Mouse (Mus musculus): ENCODE measurements at regions not wholly inside any gene's neighbourhood (a gene's known extent, or its start where the extent isn't known, plus 50 kb on each side); places are given as distances from the start of the nearest gene placed in this dataset.

GRCm38 (mm10) chr13:115347022-115347398 is 245.2 kb upstream of the Itga1 start:
- no peak overlapping the region for H3K4me2 ChIP-seq (ENCODE audit: low read depth, low read length)
- no peaks in the 10 kb centered on the region for H3K27me3 ChIP-seq (ENCODE audit: control insufficient read depth, insufficient read depth, low read length)
- no peak for ATAC-seq (replicated peaks; ENCODE audit: extremely low read depth, insufficient read depth, low FRiP score)
- no peaks in the 10 kb centered on the region for H3K9me3 ChIP-seq (replicated peaks; ENCODE audit: control insufficient read depth, low read length)
- H3K27ac ChIP-seq (ENCODE audit: low read length): no peak overlapping the region
- WGBS: 86% methylated on average over 6 of the region's 6 CpGs
- no peaks in the 10 kb centered on the region for H3K36me3 ChIP-seq (ENCODE audit: control insufficient read depth, insufficient read depth)
- H3K4me3 ChIP-seq (ENCODE audit: low read length): no peak overlapping the region
- no peak overlapping the region for H3K9ac ChIP-seq (ENCODE audit: low read length)
- H3K4me1 ChIP-seq (ENCODE audit: control insufficient read depth, insufficient read depth, low read length): no peaks in the 10 kb centered on the region

GRCm38 (mm10) chr13:115346115-115347021 is 244.6 kb upstream of the Itga1 start:
- Histone ChIP-seq H3K4me2 (ENCODE audit: low read depth, low read length) (no peak overlapping the region), H3K4me1 (ENCODE audit: control insufficient read depth, insufficient read depth, low read length) (no peaks in the 10 kb centered on the region), H3K9me3 (replicated peaks; ENCODE audit: control insufficient read depth, low read length) (no peaks in the 10 kb centered on the region), H3K27me3 (ENCODE audit: control insufficient read depth, insufficient read depth, low read length) (no peaks in the 10 kb centered on the region), H3K27ac (ENCODE audit: low read length) (no peak overlapping the region), H3K36me3 (ENCODE audit: control insufficient read depth, insufficient read depth) (no peaks in the 10 kb centered on the region), H3K4me3 (ENCODE audit: low read length) (no peak overlapping the region), H3K9ac (ENCODE audit: low read length) (no peak overlapping the region)
- no peak for ATAC-seq (replicated peaks; ENCODE audit: extremely low read depth, insufficient read depth, low FRiP score)
- WGBS: 74% methylated on average over 20 of the region's 20 CpGs

- no peak for ATAC-seq (replicated peaks; ENCODE audit: extremely low read depth, insufficient read depth, low FRiP score)
- Histone ChIP-seq H3K27me3 (ENCODE audit: control insufficient read depth, insufficient read depth, low read length) (no peaks in the 10 kb centered on the region), H3K9me3 (replicated peaks; ENCODE audit: control insufficient read depth, low read length) (no peaks in the 10 kb centered on the region), H3K4me2 (ENCODE audit: low read depth, low read length) (no peak overlapping the region), H3K36me3 (ENCODE audit: control insufficient read depth, insufficient read depth) (no peaks in the 10 kb centered on the region), H3K9ac (ENCODE audit: low read length) (no peak overlapping the region), H3K4me3 (ENCODE audit: low read length) (no peak overlapping the region), H3K27ac (ENCODE audit: low read length) (no peak overlapping the region), H3K4me1 (ENCODE audit: control insufficient read depth, insufficient read depth, low read length) (no peaks in the 10 kb centered on the region)
- 77% methylated on average over 9 of the region's 9 CpGs for WGBS
These were observed 227.5 kb upstream of the Itga1 start for GRCm38 (mm10) chr13:115329000-115329960.

GRCm38 (mm10) chr13:115326294-115326693 is 224.5 kb upstream of the Itga1 start:
- no peaks in the 10 kb centered on the region for H3K9me3 ChIP-seq (replicated peaks; ENCODE audit: control insufficient read depth, low read length)
- WGBS: 69% methylated on average over 2 of the region's 2 CpGs
- H3K27ac ChIP-seq (ENCODE audit: low read length): no peak overlapping the region
- no peaks in the 10 kb centered on the region for H3K27me3 ChIP-seq (ENCODE audit: control insufficient read depth, insufficient read depth, low read length)
- H3K4me2 ChIP-seq (ENCODE audit: low read depth, low read length): no peak overlapping the region
- no peak overlapping the region for H3K9ac ChIP-seq (ENCODE audit: low read length)
- H3K4me1 ChIP-seq (ENCODE audit: control insufficient read depth, insufficient read depth, low read length): no peaks in the 10 kb centered on the region
- H3K36me3 ChIP-seq (ENCODE audit: control insufficient read depth, insufficient read depth): no peaks in the 10 kb centered on the region
- ATAC-seq (replicated peaks; ENCODE audit: extremely low read depth, insufficient read depth, low FRiP score): no peak
- H3K4me3 ChIP-seq (ENCODE audit: low read length): no peak overlapping the region

- Histone ChIP-seq H3K4me2 (ENCODE audit: low read depth, low read length) (no peak overlapping the region), H3K4me3 (ENCODE audit: low read length) (no peak overlapping the region), H3K27ac (ENCODE audit: low read length) (no peak overlapping the region), H3K9me3 (replicated peaks; ENCODE audit: control insufficient read depth, low read length) (no peaks in the 10 kb centered on the region), H3K27me3 (ENCODE audit: control insufficient read depth, insufficient read depth, low read length) (no peaks in the 10 kb centered on the region), H3K4me1 (ENCODE audit: control insufficient read depth, insufficient read depth, low read length) (no peaks in the 10 kb centered on the region), H3K9ac (ENCODE audit: low read length) (no peak overlapping the region), H3K36me3 (ENCODE audit: control insufficient read depth, insufficient read depth) (no peaks in the 10 kb centered on the region)
- WGBS: 68% methylated on average over 3 of the region's 3 CpGs
- ATAC-seq (replicated peaks; ENCODE audit: extremely low read depth, insufficient read depth, low FRiP score): no peak
These were observed 214.9 kb upstream of the Itga1 start for GRCm38 (mm10) chr13:115316681-115317080.

- ATAC-seq (replicated peaks; ENCODE audit: extremely low read depth, insufficient read depth, low FRiP score): no peak
- Histone ChIP-seq H3K4me1 (ENCODE audit: control insufficient read depth, insufficient read depth, low read length) (no peaks in the 10 kb centered on the region), H3K27ac (ENCODE audit: low read length) (no peak overlapping the region), H3K4me3 (ENCODE audit: low read length) (no peak overlapping the region), H3K9me3 (replicated peaks; ENCODE audit: control insufficient read depth, low read length) (no peaks in the 10 kb centered on the region), H3K27me3 (ENCODE audit: control insufficient read depth, insufficient read depth, low read length) (no peaks in the 10 kb centered on the region), H3K36me3 (ENCODE audit: control insufficient read depth, insufficient read depth) (no peaks in the 10 kb centered on the region), H3K4me2 (ENCODE audit: low read depth, low read length) (no peak overlapping the region), H3K9ac (ENCODE audit: low read length) (no peak overlapping the region)
- 62% methylated on average over 3 of the region's 3 CpGs for WGBS
These were observed 206.8 kb upstream of the Itga1 start for GRCm38 (mm10) chr13:115308586-115308985.

GRCm38 (mm10) chr13:115287371-115287770 is 185.6 kb upstream of the Itga1 start:
- no peaks in the 10 kb centered on the region for H3K27me3 ChIP-seq (ENCODE audit: control insufficient read depth, insufficient read depth, low read length)
- no peak overlapping the region for H3K4me2 ChIP-seq (ENCODE audit: low read depth, low read length)
- H3K27ac ChIP-seq (ENCODE audit: low read length): no peak overlapping the region
- H3K9me3 ChIP-seq (replicated peaks; ENCODE audit: control insufficient read depth, low read length): no peaks in the 10 kb centered on the region
- H3K4me1 ChIP-seq (ENCODE audit: control insufficient read depth, insufficient read depth, low read length): no peaks in the 10 kb centered on the region
- no peak for ATAC-seq (replicated peaks; ENCODE audit: extremely low read depth, insufficient read depth, low FRiP score)
- H3K9ac ChIP-seq (ENCODE audit: low read length): no peak overlapping the region
- H3K4me3 ChIP-seq (ENCODE audit: low read length): no peak overlapping the region
- WGBS: 29% methylated on average over 3 of the region's 3 CpGs
- no peaks in the 10 kb centered on the region for H3K36me3 ChIP-seq (ENCODE audit: control insufficient read depth, insufficient read depth)

- Histone ChIP-seq H3K27me3 (ENCODE audit: control insufficient read depth, insufficient read depth, low read length) (no peaks in the 10 kb centered on the region), H3K27ac (ENCODE audit: low read length) (no peak overlapping the region), H3K9ac (ENCODE audit: low read length) (no peak overlapping the region), H3K4me2 (ENCODE audit: low read depth, low read length) (no peak overlapping the region), H3K4me3 (ENCODE audit: low read length) (no peak overlapping the region), H3K36me3 (ENCODE audit: control insufficient read depth, insufficient read depth) (no peaks in the 10 kb centered on the region), H3K4me1 (ENCODE audit: control insufficient read depth, insufficient read depth, low read length) (no peaks in the 10 kb centered on the region), H3K9me3 (replicated peaks; ENCODE audit: control insufficient read depth, low read length) (no peaks in the 10 kb centered on the region)
- no peak for ATAC-seq (replicated peaks; ENCODE audit: extremely low read depth, insufficient read depth, low FRiP score)
- WGBS: 74% methylated on average over 6 of the region's 6 CpGs
These were observed 164.4 kb upstream of the Itga1 start for GRCm38 (mm10) chr13:115266164-115266563.

GRCm38 (mm10) chr13:115257345-115257744 is 155.6 kb upstream of the Itga1 start:
- no peak for ATAC-seq (replicated peaks; ENCODE audit: extremely low read depth, insufficient read depth, low FRiP score)
- Histone ChIP-seq H3K27ac (ENCODE audit: low read length) (no peak overlapping the region), H3K36me3 (ENCODE audit: control insufficient read depth, insufficient read depth) (no peaks in the 10 kb centered on the region), H3K4me3 (ENCODE audit: low read length) (no peak overlapping the region), H3K4me1 (ENCODE audit: control insufficient read depth, insufficient read depth, low read length) (no peaks in the 10 kb centered on the region), H3K9me3 (replicated peaks; ENCODE audit: control insufficient read depth, low read length) (no peaks in the 10 kb centered on the region), H3K27me3 (ENCODE audit: control insufficient read depth, insufficient read depth, low read length) (no peaks in the 10 kb centered on the region), H3K9ac (ENCODE audit: low read length) (no peak overlapping the region), H3K4me2 (ENCODE audit: low read depth, low read length) (no peak overlapping the region)
- 70% methylated on average over 2 of the region's 2 CpGs for WGBS
